ENCODE assay signal across 9 mouse cellular contexts in genomic region chr2:57900580-57901247, GRCm38 (mm10).
DNase-seq lines count a peak whose midpoint lies in the region; ATAC-seq lines count a peak whose summit lies in the region.
"Had no signal": no experiment of that assay in that cellular context is flagged by ENCODE, and none has a peak within 500 bp of the region (broad histone marks: within the 10 kb centered on the region; RNA-seq: fewer than 3 reads in every experiment).

No protein-coding gene starts in this region.

- H3K36me3 ChIP-seq in heart, embryonic 12.5 days = no peaks in the 10 kb centered on the region
- no peaks in the 10 kb centered on the region for H3K36me3 ChIP-seq in heart, embryonic 11.5 days (ENCODE audit: control insufficient read depth, insufficient read depth, low read length)
- H3K36me3 ChIP-seq in embryonic facial prominence, embryonic 14.5 days (ENCODE audit: control insufficient read depth, insufficient read depth, low read length) = no peaks in the 10 kb centered on the region
- H3K36me3 ChIP-seq: midbrain, embryonic 12.5 days had no signal

- WGBS in heart, embryonic 12.5 days = 32% methylated on average over 9 of the region's 9 CpGs
- 49% methylated on average over 9 of the region's 9 CpGs for WGBS in heart, embryonic 11.5 days (ENCODE audit: insufficient replicate concordance)
- 43% methylated on average over 9 of the region's 9 CpGs for WGBS in embryonic facial prominence, embryonic 14.5 days

- intact Hi-C loops in left cerebral cortex, postnatal 10 days (cut with DNase I) = no loop called here

- DNase-seq in brain, adult 2 months (ENCODE audit: low read depth, low spot score) = peak; percentile 97
- peak; percentile 91 for DNase-seq in embryonic facial prominence, embryonic 14.5 days (ENCODE audit: low spot score)
- DNase-seq in left cerebral cortex, postnatal 10 days (ENCODE audit: extremely low spot score in 1 of 2, low spot score in 2 of 2) = peak; percentile 29 to 77
- no peak for DNase-seq in embryo, embryonic 11 days
- no peak for DNase-seq in ovary, postnatal 10 days (ENCODE audit: low spot score)
- no peak for DNase-seq in kidney, adult 18-20 months

- no peak overlapping the region for H3K9ac ChIP-seq in heart, embryonic 12.5 days
- no peak overlapping the region for H3K9ac ChIP-seq in heart, embryonic 11.5 days (ENCODE audit: low read depth, low read length)
- H3K9ac ChIP-seq in embryonic facial prominence, embryonic 14.5 days (ENCODE audit: low read depth, low read length) = no peak overlapping the region
- H3K9ac ChIP-seq: midbrain, embryonic 12.5 days had no signal

- H3K9me3 ChIP-seq in heart, embryonic 12.5 days (replicated peaks) = no peaks in the 10 kb centered on the region
- no peaks in the 10 kb centered on the region for H3K9me3 ChIP-seq in heart, embryonic 11.5 days (replicated peaks; ENCODE audit: control insufficient read depth, low read length)
- no peaks in the 10 kb centered on the region for H3K9me3 ChIP-seq in embryonic facial prominence, embryonic 14.5 days (ENCODE audit: control insufficient read depth, low read length)
- H3K9me3 ChIP-seq: midbrain, embryonic 12.5 days had no signal

- H3K27me3 ChIP-seq in heart, embryonic 12.5 days (replicated peaks) = no peaks in the 10 kb centered on the region
- no peaks in the 10 kb centered on the region for H3K27me3 ChIP-seq in heart, embryonic 11.5 days (ENCODE audit: control insufficient read depth, insufficient read depth, low read length)
- no peaks in the 10 kb centered on the region for H3K27me3 ChIP-seq in embryonic facial prominence, embryonic 14.5 days (replicated peaks; ENCODE audit: control insufficient read depth, insufficient read depth, low read length)
- H3K27me3 ChIP-seq: midbrain, embryonic 12.5 days had no signal

- H3K4me1 ChIP-seq in heart, embryonic 12.5 days (replicated peaks) = 0 out of 2 replicates have a peak, but pooled peaks cover 3% of the 10 kb centered on the region
- H3K4me1 ChIP-seq in heart, embryonic 11.5 days (ENCODE audit: control insufficient read depth, insufficient read depth, low read length) = no peaks in the 10 kb centered on the region
- peaks cover 7% of the 10 kb centered on the region; the same call in 1 of the 2 replicates for H3K4me1 ChIP-seq in embryonic facial prominence, embryonic 14.5 days (ENCODE audit: control insufficient read depth, insufficient read depth, low read length)
- H3K4me1 ChIP-seq: midbrain, embryonic 12.5 days had no signal

- peak overlapping the region; percentile 29; the same call in 1 of the 2 replicates for H3K4me2 ChIP-seq in heart, embryonic 12.5 days
- no peak overlapping the region for H3K4me2 ChIP-seq in heart, embryonic 11.5 days
- H3K4me2 ChIP-seq in embryonic facial prominence, embryonic 14.5 days (ENCODE audit: low read depth, low read length) = no peak overlapping the region
- H3K4me2 ChIP-seq: midbrain, embryonic 12.5 days had no signal

- H3K27ac ChIP-seq in heart, embryonic 12.5 days (ENCODE audit: poor library complexity, severe bottlenecking) = no peak overlapping the region
- no peak overlapping the region for H3K27ac ChIP-seq in heart, embryonic 11.5 days (ENCODE audit: low read depth, low read length)
- H3K27ac ChIP-seq in embryonic facial prominence, embryonic 14.5 days (replicated peaks; ENCODE audit: low read depth, low read length) = peak overlapping the region; percentile 71
- H3K27ac ChIP-seq: midbrain, embryonic 12.5 days had no signal

- no peak overlapping the region for H3K4me3 ChIP-seq in heart, embryonic 12.5 days
- H3K4me3 ChIP-seq in heart, embryonic 11.5 days (ENCODE audit: low read depth, low read length) = no peak overlapping the region
- no peak overlapping the region for H3K4me3 ChIP-seq in embryonic facial prominence, embryonic 14.5 days (ENCODE audit: low read depth, low read length)
- H3K4me3 ChIP-seq: midbrain, embryonic 12.5 days had no signal

- ATAC-seq in heart, embryonic 12.5 days (ENCODE audit: insufficient number of reproducible peaks, low FRiP score) = no peak
- no peak for ATAC-seq in heart, embryonic 11.5 days (replicated peaks; ENCODE audit: insufficient number of reproducible peaks, low FRiP score, low TSS enrichment)
- peak; percentile 91 for ATAC-seq in embryonic facial prominence, embryonic 14.5 days (ENCODE audit: low read depth)

Comparison
In these comparisons a context has a peak if more than half of its experiments do, and no peak if none do; other contexts are left out.
1. DNase-seq: peak in brain, adult 2 months (single experiment), embryonic facial prominence, embryonic 14.5 days (single experiment) and left cerebral cortex, postnatal 10 days (2 of 2); none in embryo, embryonic 11 days (single experiment), ovary, postnatal 10 days (single experiment) and kidney, adult 18-20 months (single experiment).